38 mouse cellular contexts compared by ENCODE assay signal in genomic region chr7:127980606-127981005, GRCm38 (mm10). TPM values are rescaled to one million over a fixed set of nuclear protein-coding genes. Genes with fewer than 3 reads are reported as not detected.
"Had no signal": no experiment of that assay in that cellular context is flagged by ENCODE, and none has a peak within 500 bp of the region (broad histone marks: within the 10 kb centered on the region; RNA-seq: fewer than 3 reads in every experiment).

No protein-coding gene starts in this region.

- H3K9me3 ChIP-seq: limb, embryonic 10.5 days; limb, embryonic 12.5 days; limb, embryonic 13.5 days; limb, embryonic 15.5 days; liver, embryonic 12.5 days; liver, embryonic 13.5 days; liver, embryonic 15.5 days; lung, embryonic 15.5 days; megakaryocyte, embryonic 14.5 days; midbrain, embryonic 12.5 days; midbrain, embryonic 13.5 days; midbrain, embryonic 15.5 days; neural tube, embryonic 12.5 days; neural tube, embryonic 13.5 days had no signal

- H3K4me3 ChIP-seq: limb, embryonic 10.5 days; limb, embryonic 12.5 days; limb, embryonic 13.5 days; limb, embryonic 15.5 days; liver, embryonic 12.5 days; liver, embryonic 13.5 days; liver, embryonic 15.5 days; lung, embryonic 15.5 days; megakaryocyte, embryonic 14.5 days; midbrain, embryonic 12.5 days; midbrain, embryonic 13.5 days; midbrain, embryonic 15.5 days; myocyte; neural tube, embryonic 12.5 days; neural tube, embryonic 13.5 days had no signal

- H3K4me1 ChIP-seq: limb, embryonic 10.5 days; limb, embryonic 12.5 days; limb, embryonic 13.5 days; limb, embryonic 15.5 days; liver, embryonic 12.5 days; liver, embryonic 13.5 days; liver, embryonic 15.5 days; lung, embryonic 15.5 days; midbrain, embryonic 12.5 days; midbrain, embryonic 13.5 days; midbrain, embryonic 15.5 days; neural tube, embryonic 12.5 days; neural tube, embryonic 13.5 days had no signal

- DNase-seq: left cerebral cortex, postnatal 4 days; liver; liver, embryonic 13.5 days; liver, postnatal 0 days; lung, adult 18-20 months; lung, adult 2 months; lung, embryonic 14.5 days; lung, postnatal 10 days; lung, postnatal 14 days; lung, postnatal 36 days; lung, postnatal 4 days; midbrain, embryonic 14.5 days had no signal

- H3K27me3 ChIP-seq: limb, embryonic 12.5 days; limb, embryonic 13.5 days; limb, embryonic 15.5 days; liver, embryonic 12.5 days; liver, embryonic 13.5 days; liver, embryonic 15.5 days; lung, embryonic 15.5 days; megakaryocyte, embryonic 14.5 days; midbrain, embryonic 12.5 days; midbrain, embryonic 13.5 days; midbrain, embryonic 15.5 days; neural tube, embryonic 12.5 days; neural tube, embryonic 13.5 days had no signal

- H3K4me2 ChIP-seq: limb, embryonic 12.5 days; limb, embryonic 13.5 days; limb, embryonic 15.5 days; liver, embryonic 11.5 days; liver, embryonic 12.5 days; liver, embryonic 13.5 days; liver, embryonic 15.5 days; lung, embryonic 14.5 days; lung, embryonic 15.5 days; midbrain, embryonic 12.5 days; midbrain, embryonic 13.5 days; midbrain, embryonic 15.5 days; neural tube, embryonic 12.5 days; neural tube, embryonic 13.5 days had no signal

- H3K27ac ChIP-seq: limb, embryonic 10.5 days; limb, embryonic 12.5 days; limb, embryonic 13.5 days; limb, embryonic 15.5 days; liver, embryonic 12.5 days; liver, embryonic 13.5 days; liver, embryonic 14.5 days; liver, embryonic 15.5 days; lung, embryonic 15.5 days; macrophage; midbrain, embryonic 12.5 days; midbrain, embryonic 13.5 days; midbrain, embryonic 15.5 days; neural tube, embryonic 12.5 days; neural tube, embryonic 13.5 days had no signal

- H3K9ac ChIP-seq: limb, embryonic 12.5 days; limb, embryonic 13.5 days; limb, embryonic 15.5 days; liver, embryonic 12.5 days; liver, embryonic 13.5 days; liver, embryonic 14.5 days; liver, embryonic 15.5 days; liver, postnatal 0 days; lung, embryonic 14.5 days; lung, embryonic 15.5 days; midbrain, embryonic 12.5 days; midbrain, embryonic 13.5 days; midbrain, embryonic 15.5 days; neural tube, embryonic 12.5 days; neural tube, embryonic 13.5 days had no signal

- ATAC-seq: liver, embryonic 12.5 days; liver, postnatal 0 days; lung, postnatal 0 days; midbrain, embryonic 13.5 days; midbrain, embryonic 15.5 days; midbrain, embryonic 16.5 days had no signal

RNA-seq across cellular contexts. Expression of gene Trim72, which starts 23.1 kb away (rescaled TPM):
- total RNA-seq: megakaryocyte progenitor cell, adult 5-6 weeks; megakaryocyte, adult 5-6 weeks; monocyte, adult 5-6 weeks had no signal
- polyA plus RNA-seq: limb, embryonic 10.5 days; liver, embryonic 11.5 days; liver, embryonic 12.5 days; liver, embryonic 13.5 days; liver, postnatal 0 days; lung, embryonic 14.5 days; macrophage; midbrain, embryonic 12.5 days; midbrain, embryonic 13.5 days; midbrain, embryonic 14.5 days; midbrain, embryonic 16.5 days; midbrain, postnatal 0 days; neural tube, embryonic 11.5 days; neural tube, embryonic 12.5 days; neural tube, embryonic 13.5 days had no signal

RNA-seq across cellular contexts. Expression of gene Prss36, which starts 34.1 kb away (rescaled TPM):
- total RNA-seq: monocyte, adult 5-6 weeks had no signal

RNA-seq across cellular contexts. Expression of gene Prss8, which starts 50.7 kb away (rescaled TPM):
- total RNA-seq: left cerebral cortex, postnatal 36 days; megakaryocyte progenitor cell, adult 5-6 weeks; megakaryocyte, adult 5-6 weeks; megakaryocyte-erythroid progenitor cell, adult 5-6 weeks; monocyte, adult 5-6 weeks had no signal
- polyA plus RNA-seq: macrophage; midbrain, embryonic 14.5 days had no signal
